In genomic region chrX:96419383-96419782, GRCm38 (mm10) we compare ENCODE assay signal across 23 mouse cellular contexts. TPM values are rescaled to one million over a fixed set of nuclear protein-coding genes. Genes with fewer than 3 reads are reported as not detected.
"Had no signal": no experiment of that assay in that cellular context is flagged by ENCODE, and none has a peak within 500 bp of the region (broad histone marks: within the 10 kb centered on the region; RNA-seq: fewer than 3 reads in every experiment).

No protein-coding gene starts in this region.

- DNase-seq: lung, adult 2 months; lung, postnatal 14 days; lung, postnatal 36 days; right cerebral cortex, postnatal 14 days; thymus, adult 2 months; thymus, postnatal 25 days; thymus, postnatal 4 days had no signal

- H3K4me1 ChIP-seq: lung, embryonic 15.5 days; midbrain, embryonic 13.5 days; midbrain, embryonic 15.5 days; neural tube, embryonic 12.5 days; stomach, embryonic 15.5 days had no signal

- H3K9ac ChIP-seq: lung, embryonic 15.5 days; midbrain, embryonic 13.5 days; midbrain, embryonic 15.5 days; neural tube, embryonic 12.5 days; stomach, embryonic 15.5 days had no signal

- ATAC-seq: lung, postnatal 0 days; midbrain, embryonic 13.5 days; midbrain, embryonic 15.5 days had no signal

- H3K9me3 ChIP-seq: lung, embryonic 15.5 days; midbrain, embryonic 13.5 days; midbrain, embryonic 15.5 days; neural tube, embryonic 12.5 days; stomach, embryonic 15.5 days had no signal

- H3K27ac ChIP-seq: lung, embryonic 15.5 days; macrophage; midbrain, embryonic 13.5 days; midbrain, embryonic 15.5 days; neural tube, embryonic 12.5 days; stomach, embryonic 15.5 days; stomach, postnatal 0 days had no signal

- H3K27me3 ChIP-seq: lung, embryonic 15.5 days; midbrain, embryonic 13.5 days; midbrain, embryonic 15.5 days; neural tube, embryonic 12.5 days; stomach, embryonic 15.5 days had no signal

- H3K4me2 ChIP-seq: lung, embryonic 15.5 days; midbrain, embryonic 11.5 days; midbrain, embryonic 13.5 days; midbrain, embryonic 15.5 days; neural tube, embryonic 12.5 days; stomach, embryonic 15.5 days had no signal

- H3K4me3 ChIP-seq: lung, embryonic 15.5 days; midbrain, embryonic 13.5 days; midbrain, embryonic 15.5 days; neural tube, embryonic 12.5 days; stomach, embryonic 15.5 days had no signal

- H3K36me3 ChIP-seq: lung, embryonic 15.5 days; midbrain, embryonic 13.5 days; midbrain, embryonic 15.5 days; neural tube, embryonic 12.5 days; stomach, embryonic 15.5 days had no signal

RNA-seq across cellular contexts. Expression of gene Heph, which starts 35.8 kb away (rescaled TPM):
- total RNA-seq: monocyte, adult 5-6 weeks had no signal
- polyA plus RNA-seq: macrophage had no signal

RNA-seq across cellular contexts. Expression of gene Hsf3, which starts 36.7 kb away (rescaled TPM):
- total RNA-seq: megakaryocyte, adult 5-6 weeks; midbrain, postnatal 0 days; monocyte, adult 5-6 weeks; neutrophil, adult 5-6 weeks had no signal
- polyA plus RNA-seq: lung, adult 2 months; macrophage; midbrain, postnatal 0 days; neural tube, embryonic 12.5 days; neural tube, embryonic 14.5 days; spleen, adult 2 months; testis, adult 2 months; thymus, adult 2 months had no signal
